Mouse (Mus musculus): ENCODE results near the gene Bmp4.

Bmp4 gene

GRCm38 (mm10) chr14:46390249-46390775, at the start of gene Bmp4:
Gene Bmp4, minus strand, starts transcription at chr14:46390669.
- no peak for TF ChIP-seq GATA4 (IDR thresholded peaks at IDR 0.05; ENCODE audit: insufficient replicate concordance, low read length)

GRCm38 (mm10) chr14:46439461-46440048, 49.1 kb upstream of the Bmp4 start:
- TF ChIP-seq GATA4 (IDR thresholded peaks at IDR 0.05; ENCODE audit: insufficient replicate concordance, low read length) = no peak

- no peak for TF ChIP-seq GATA4 (IDR thresholded peaks at IDR 0.05; ENCODE audit: insufficient replicate concordance, low read length)
Measured at GRCm38 (mm10) chr14:46436471-46437090, 46.1 kb upstream of the Bmp4 start.

GRCm38 (mm10) chr14:46430231-46430630, 39.8 kb upstream of the Bmp4 start:
- TF ChIP-seq GATA4 (IDR thresholded peaks at IDR 0.05; ENCODE audit: insufficient replicate concordance, low read length) = no peak

GRCm38 (mm10) chr14:46427251-46427650, 36.8 kb upstream of the Bmp4 start:
- TF ChIP-seq GATA4 (IDR thresholded peaks at IDR 0.05; ENCODE audit: insufficient replicate concordance, low read length) = no peak

GRCm38 (mm10) chr14:46421823-46422222, 31.4 kb upstream of the Bmp4 start:
- no peak for TF ChIP-seq GATA4 (IDR thresholded peaks at IDR 0.05; ENCODE audit: insufficient replicate concordance, low read length)

GRCm38 (mm10) chr14:46419269-46419668, 28.8 kb upstream of the Bmp4 start:
- TF ChIP-seq GATA4 (IDR thresholded peaks at IDR 0.05; ENCODE audit: insufficient replicate concordance, low read length) = no peak

GRCm38 (mm10) chr14:46418371-46419097, 28.1 kb upstream of the Bmp4 start:
- TF ChIP-seq GATA4 (IDR thresholded peaks at IDR 0.05; ENCODE audit: insufficient replicate concordance, low read length) = no peak

GRCm38 (mm10) chr14:46412497-46413000, 22.1 kb upstream of the Bmp4 start:
- TF ChIP-seq GATA4 (IDR thresholded peaks at IDR 0.05; ENCODE audit: insufficient replicate concordance, low read length) = no peak

GRCm38 (mm10) chr14:46410557-46411120, 20.2 kb upstream of the Bmp4 start:
- no peak for TF ChIP-seq GATA4 (IDR thresholded peaks at IDR 0.05; ENCODE audit: insufficient replicate concordance, low read length)

- no peak for TF ChIP-seq GATA4 (IDR thresholded peaks at IDR 0.05; ENCODE audit: insufficient replicate concordance, low read length)
Measured at GRCm38 (mm10) chr14:46409016-46409415, 18.5 kb upstream of the Bmp4 start.

- no peak for TF ChIP-seq GATA4 (IDR thresholded peaks at IDR 0.05; ENCODE audit: insufficient replicate concordance, low read length)
Measured at GRCm38 (mm10) chr14:46408319-46408718, 17.9 kb upstream of the Bmp4 start.

GRCm38 (mm10) chr14:46399925-46400324, 9.5 kb upstream of the Bmp4 start:
- TF ChIP-seq GATA4 (IDR thresholded peaks at IDR 0.05; ENCODE audit: insufficient replicate concordance, low read length) = no peak

- TF ChIP-seq GATA4 (IDR thresholded peaks at IDR 0.05; ENCODE audit: insufficient replicate concordance, low read length) = no peak
Measured at GRCm38 (mm10) chr14:46398091-46398695, 7.7 kb upstream of the Bmp4 start.

GRCm38 (mm10) chr14:46391621-46392170, 1.2 kb upstream of the Bmp4 start:
- TF ChIP-seq GATA4 (IDR thresholded peaks at IDR 0.05; ENCODE audit: insufficient replicate concordance, low read length) = no peak
